Mouse (Mus musculus) G1E (cell line): ENCODE results near the gene Btbd35f20. TPM values are rescaled to one million over a fixed set of nuclear protein-coding genes. Genes with fewer than 3 reads are reported as not detected.
"Not testable (repeated sequence)": the region's sequence is repeated elsewhere in the genome, so short reads cannot be mapped to it uniquely, and the experiment has no call there.

Experiments used
- ATAC-seq: 2 replicates; pipeline ENCODE4 v1.8.0; 2016; ENCODE audit warnings: mild to moderate bottlenecking; ENCODE audit not compliant: insufficient number of reproducible peaks, poor library complexity, low FRiP score, severe bottlenecking; ENCODE audit errors: extremely low read depth
- DNase-seq: peaks from one replicate; pipeline ENCODE4 v3.0.0; 2012; ENCODE audit warnings: low spot score
- H3K27me3 ChIP-seq: 2 replicates; pipeline ENCODE4 v1.6.1; 2012; ENCODE audit warnings: mild to moderate bottlenecking, low read length, inconsistent platforms; ENCODE audit not compliant: insufficient read depth
- H3K36me3 ChIP-seq: replicated peaks from 2 replicates; pipeline ENCODE3; 2012; ENCODE audit warnings: mild to moderate bottlenecking, inconsistent platforms
- H3K4me1 ChIP-seq: 2 replicates; pipeline ENCODE4 v1.6.1; 2012; ENCODE audit warnings: low read depth, low read length, inconsistent platforms, mixed read lengths; ENCODE audit not compliant: insufficient read depth
- H3K4me3 ChIP-seq: 2 replicates; pipeline ENCODE4 v1.5.1; 2012; ENCODE audit warnings: low read depth, mild to moderate bottlenecking, inconsistent platforms, low read length, moderate library complexity, mixed read lengths
- H3K9me3 ChIP-seq: replicated peaks from 2 replicates; pipeline ENCODE4 v1.6.1; 2012; ENCODE audit warnings: inconsistent platforms
- polyA plus RNA-seq: library from polyadenylated mRNA; stranded (reverse); fragments of >175 nt; gene quantifications from 2 replicates; pipeline ENCODE4 v1.2.3, GENCODE M21; 2012
- total RNA-seq, 2 experiments: library from RNA; stranded (forward) in 1 of 2; stranded (reverse) in 1 of 2; fragments of 200-1000 nt in 1 of 2; fragments of >200 nt in 1 of 2; fragmentation: Nextera tagmentation in 1 of 2; gene quantifications; 2 replicates each; pipeline ENCODE4 v1.2.3; 2014 to 2017

Gene Btbd35f20
- total RNA-seq (2014; fragmentation: Nextera tagmentation) (not detected in 2 replicates), total RNA-seq (2017) (not detected in 2 replicates), polyA plus RNA-seq (not detected in 2 replicates)

- H3K4me1 ChIP-seq, H3K4me3 ChIP-seq, H3K36me3 ChIP-seq, H3K9me3 ChIP-seq, DNase-seq, ATAC-seq, H3K27me3 ChIP-seq: not testable (repeated sequence)
Measured at GRCm38 (mm10) chrX:4291145-4291544, at the start of gene Btbd35f20. Gene Btbd35f20 (minus strand): TSS chrX:4291245.

Other genes with a start within 250 kb of the Btbd35f20 start
- gene Btbd35f28, start 94.7 kb downstream of the Btbd35f20 start, total RNA-seq (2014; fragmentation: Nextera tagmentation), result not detected in 2 replicates
- gene Btbd35f28, start 94.7 kb downstream of the Btbd35f20 start, total RNA-seq (2017), result 0.33 TPM in 1 of 2 replicates, not detected in the other
- gene Btbd35f28, start 94.7 kb downstream of the Btbd35f20 start, polyA plus RNA-seq, result not detected in 2 replicates
- not detected in 2 replicates for gene Btbd35f17, start 79.4 kb upstream of the Btbd35f20 start, total RNA-seq (2014; fragmentation: Nextera tagmentation)
- gene Btbd35f17, start 79.4 kb upstream of the Btbd35f20 start, total RNA-seq (2017), result not detected in 2 replicates
- gene Btbd35f17, start 79.4 kb upstream of the Btbd35f20 start, polyA plus RNA-seq, result not detected in 2 replicates